Mouse (Mus musculus) layer of hippocampus, postnatal 10 days (tissue): Measurements from ENCODE around the gene Rfx4. TPM values are rescaled to one million over a fixed set of nuclear protein-coding genes. Genes with fewer than 3 reads are reported as not detected.

ENCODE experiments used
- DNase-seq, 2 experiments: peaks; one replicate each; pipeline ENCODE4 v3.0.0; 2021; ENCODE audit warnings: low spot score in 2 of 2
- total RNA-seq, 2 experiments: library from RNA; stranded (reverse); gene quantifications; 2 replicates each; pipeline ENCODE4 v1.2.3; 2021

Gene Rfx4
- total RNA-seq, 2 experiments from 2014 or later = 12.0 to 14.2 TPM

DNA sequence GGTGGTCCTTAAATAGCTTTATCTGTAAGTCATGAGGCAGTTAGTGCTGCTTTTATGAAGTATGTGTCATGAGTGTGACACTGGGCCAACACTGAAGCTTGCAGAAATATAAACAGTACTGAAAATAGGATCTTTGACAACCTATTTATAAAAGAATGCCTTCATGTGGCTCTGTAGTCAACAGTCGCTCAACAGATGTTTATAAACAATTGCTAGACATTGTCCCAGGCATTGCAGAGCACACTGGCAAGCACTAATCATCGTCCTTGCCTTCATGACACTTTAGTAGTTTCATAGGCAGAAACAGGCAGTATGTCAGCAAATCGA is 193.8 kb downstream of the Rfx4 start:
- no peak for DNase-seq

DNA sequence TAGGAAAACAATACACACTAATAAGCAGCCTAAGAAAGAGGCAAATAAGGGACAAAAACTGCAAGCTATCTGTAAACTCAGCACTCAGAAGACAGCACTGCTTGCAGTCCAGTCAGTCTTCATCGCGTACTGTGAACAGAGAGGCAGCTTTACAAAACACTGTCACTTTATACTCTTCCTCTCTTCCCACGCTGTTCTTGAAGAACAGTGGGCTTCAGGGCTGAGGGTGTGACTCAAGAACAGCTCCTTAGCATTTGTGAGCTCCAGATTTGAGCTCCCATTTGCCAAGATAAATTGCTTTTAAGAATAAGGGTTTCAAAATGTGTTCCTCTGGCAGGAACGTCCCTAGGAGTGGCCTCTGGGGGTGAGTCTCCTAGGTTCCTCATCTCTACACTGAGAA is 194.5 kb downstream of the Rfx4 start:
- no peak for DNase-seq

GRCm38 (mm10) chr10:84954236-84954635 is 198.4 kb downstream of the Rfx4 start:
- DNase-seq = no peak

Other genes with a start within 250 kb of the Rfx4 start
- 10 to 100 TPM; 34.2 to 36.9 TPM for gene Ckap4, start 222.0 kb upstream of the Rfx4 start, total RNA-seq
- gene Tcp11l2, start 179.4 kb upstream of the Rfx4 start, total RNA-seq = 10 to 100 TPM; 15.2 to 17.2 TPM
- gene Polr3b, start 133.8 kb upstream of the Rfx4 start, total RNA-seq = 10 to 100 TPM; 15.5 to 15.9 TPM
- gene Ric8b, start 161.6 kb downstream of the Rfx4 start, total RNA-seq = 10 to 100 TPM; 30.4 to 37.0 TPM